Mouse (Mus musculus) myocyte (in vitro differentiated cells): ENCODE results near the gene Nipsnap2.
A peak's percentile ranks its signal among the peaks of the same experiment; 100 is the strongest.

Source experiments
- CEBPB ChIP-seq: IDR thresholded peaks from 2 replicates; pipeline ENCODE4 v1.6.1; 2011; ENCODE audit warnings: mild to moderate bottlenecking, moderate library complexity; ENCODE audit not compliant: poor library complexity, insufficient read depth, severe bottlenecking
- E2F4 ChIP-seq: IDR thresholded peaks from one replicate; pipeline ENCODE4 v1.6.1; 2011; ENCODE audit warnings: mild to moderate bottlenecking, control low read depth, moderate library complexity; ENCODE audit not compliant: insufficient read depth
- MAX ChIP-seq: IDR thresholded peaks from one replicate; pipeline ENCODE4 v1.6.1; 2011; ENCODE audit warnings: low read depth, mild to moderate bottlenecking, control low read depth
- MYOD1 ChIP-seq, 3 experiments: IDR thresholded peaks; one replicate each; pipeline ENCODE4 v1.6.1; 2011; ENCODE audit warnings: control low read depth in 2 of 3, low read depth in 2 of 3, mild to moderate bottlenecking in 2 of 3, moderate library complexity in 1 of 3; ENCODE audit not compliant: insufficient read length in 2 of 3, control insufficient read depth in 1 of 3
- MYOG ChIP-seq, 3 experiments: IDR thresholded peaks; one replicate each; pipeline ENCODE4 v1.6.1; 2011; ENCODE audit warnings: control low read depth in 2 of 3, low read depth in 2 of 3, mild to moderate bottlenecking in 2 of 3; ENCODE audit not compliant: insufficient read length in 2 of 3, control insufficient read depth in 1 of 3, insufficient read depth in 1 of 3
- POLR2A ChIP-seq: IDR thresholded peaks from one replicate; pipeline ENCODE4 v1.6.1; 2011; ENCODE audit warnings: low read depth, mild to moderate bottlenecking, control low read depth, moderate library complexity; ENCODE audit not compliant: insufficient read length
- POLR2AphosphoS2 ChIP-seq: IDR thresholded peaks from one replicate; pipeline ENCODE4 v1.6.1; 2011; ENCODE audit warnings: low read depth, control low read depth; ENCODE audit not compliant: insufficient read length
- REST ChIP-seq: IDR thresholded peaks from one replicate; pipeline ENCODE4 v1.6.1; 2011; ENCODE audit warnings: mild to moderate bottlenecking, control low read depth, moderate library complexity; ENCODE audit not compliant: insufficient read depth, insufficient read length
- SRF ChIP-seq: IDR thresholded peaks from one replicate; pipeline ENCODE4 v1.6.1; 2011; ENCODE audit warnings: low read depth; ENCODE audit not compliant: control insufficient read depth, insufficient read length
- TCF12 ChIP-seq: IDR thresholded peaks from one replicate; pipeline ENCODE4 v1.6.1; 2011; ENCODE audit warnings: mild to moderate bottlenecking, control low read depth; ENCODE audit not compliant: poor library complexity, insufficient read depth, severe bottlenecking
- TCF3 ChIP-seq: IDR thresholded peaks from one replicate; pipeline ENCODE4 v1.6.1; 2011; ENCODE audit warnings: low read depth, control low read depth; ENCODE audit not compliant: insufficient read length
- USF1 ChIP-seq: IDR thresholded peaks from one replicate; pipeline ENCODE4 v1.6.1; 2011; ENCODE audit warnings: low read depth, mild to moderate bottlenecking, control low read depth, moderate library complexity

DNA sequence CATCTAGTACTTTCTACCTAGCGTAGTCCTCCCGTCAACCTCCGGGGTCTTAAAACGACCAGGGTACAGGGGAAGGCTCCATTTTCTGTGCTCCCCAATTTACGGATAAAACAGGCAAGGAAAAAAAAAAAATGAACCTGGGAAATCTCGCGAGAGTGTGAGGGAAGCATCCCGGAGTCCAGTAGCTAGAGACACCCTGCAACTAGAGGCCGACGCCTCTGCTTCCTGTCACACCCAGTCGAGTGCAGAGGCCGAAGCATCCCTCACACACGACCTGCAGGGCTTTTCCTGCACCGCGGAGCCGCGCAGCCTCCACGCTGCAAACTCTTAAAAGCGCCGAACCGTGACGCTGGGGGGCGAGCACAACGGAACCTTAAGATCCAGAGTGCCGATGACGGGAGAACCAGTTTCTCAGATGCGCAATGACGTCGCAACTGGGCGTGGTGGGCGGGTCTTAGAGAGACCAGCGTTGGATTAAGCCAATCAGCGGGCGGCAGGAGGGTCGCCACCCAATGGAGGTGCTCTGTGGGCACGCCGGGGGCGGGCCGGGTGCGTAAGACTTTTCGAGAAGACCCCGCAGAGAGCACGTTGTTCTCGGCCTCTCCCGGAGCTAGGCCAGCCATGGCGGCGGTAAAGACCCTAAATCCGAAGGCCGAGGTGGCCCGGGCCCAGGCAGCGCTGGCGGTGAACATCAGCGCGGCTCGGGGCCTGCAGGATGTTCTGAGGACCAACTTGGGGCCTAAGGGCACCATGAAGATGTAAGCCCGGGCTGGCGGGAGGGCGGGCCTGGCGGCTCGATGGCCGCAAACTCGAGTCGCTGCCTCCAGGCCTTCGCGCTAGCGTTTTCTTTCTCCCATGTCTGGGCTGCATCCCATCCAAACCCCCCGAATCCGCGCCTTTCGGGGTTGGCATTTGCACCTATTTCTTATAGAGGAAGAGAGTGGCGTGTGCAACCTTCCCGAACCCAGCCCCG, 62.2 kb downstream of the Nipsnap2 start, which contains the start of gene Psph:
- TF ChIP-seq MYOD1 (IDR thresholded peaks at IDR 0.05; ENCODE audit: control insufficient read depth in 1 of 3, insufficient read length in 2 of 3, low read depth in 2 of 3) (no peak), USF1 (no peak), POLR2A (peak; percentile 63), MAX (no peak), TCF3 (no peak), REST (no peak), MYOG (IDR thresholded peaks at IDR 0.05; ENCODE audit: control insufficient read depth in 1 of 3, insufficient read depth in 1 of 3, insufficient read length in 2 of 3, low read depth in 2 of 3) (peak in 1 of 3 experiments; percentile 22), CEBPB (no peak), POLR2AphosphoS2 (peak; percentile 56), E2F4 (no peak), SRF (peak; percentile 28), TCF12 (no peak)
